Comparison of ENCODE assay signal across 8 mouse cellular contexts in the genomic region with DNA sequence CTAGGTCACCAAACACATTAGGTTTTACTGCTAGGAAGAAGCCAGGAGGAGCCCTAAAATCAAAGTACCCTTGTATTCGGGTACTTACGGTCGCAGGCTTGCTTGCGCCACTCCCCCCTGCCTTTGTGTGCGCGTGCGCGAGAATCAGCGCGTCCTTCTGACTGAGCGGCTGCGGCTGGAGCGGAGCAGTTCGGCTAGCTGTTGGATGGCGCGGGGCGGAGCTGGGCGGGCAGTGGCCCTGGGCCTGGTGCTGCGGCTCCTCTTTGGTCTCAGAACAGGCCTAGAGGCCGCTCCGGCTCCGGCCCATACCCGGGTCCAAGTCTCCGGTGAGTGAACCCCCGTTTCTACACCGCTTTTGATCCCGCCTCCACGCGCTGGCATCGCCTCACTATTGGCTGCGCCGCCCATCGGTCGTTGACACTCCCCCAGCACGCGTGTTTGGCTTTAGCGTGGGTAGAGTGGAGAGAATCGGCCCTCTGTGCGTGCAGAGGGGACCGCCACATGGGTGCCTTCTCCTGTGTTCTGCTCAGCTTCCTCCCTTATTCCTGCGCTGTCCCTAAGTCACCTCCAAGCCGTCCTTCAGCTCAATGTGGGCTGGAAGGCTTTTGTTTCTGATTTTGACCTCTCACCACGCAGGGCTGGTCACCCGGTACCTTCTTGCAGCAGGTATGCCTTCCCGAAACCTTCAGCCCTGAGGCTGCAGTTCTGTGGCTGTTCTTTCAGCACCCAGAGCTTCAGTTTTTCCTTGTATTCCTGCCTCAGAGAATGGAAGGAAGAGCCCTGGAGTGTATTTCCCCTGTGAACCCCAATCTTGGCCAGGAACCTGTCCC. TPM values are rescaled to one million over a fixed set of nuclear protein-coding genes. Genes with fewer than 3 reads are reported as not detected.
DNase-seq lines count a peak whose midpoint lies in the region; ATAC-seq and TF ChIP-seq lines count a peak whose summit lies in the region.

A gene (plus strand): TSS at position 126 of the 830 bp plus-strand sequence.

- peaks cover 24% of the 10 kb centered on the region for H3K4me1 ChIP-seq in forebrain, embryonic 10.5 days
- H3K4me1 ChIP-seq in heart, embryonic 15.5 days (replicated peaks): peaks cover 11% of the 10 kb centered on the region
- peaks cover 4 to 8% of the 10 kb centered on the region in 2 experiments for H3K4me1 ChIP-seq in liver, embryonic 14.5 days (replicated peaks; ENCODE audit: control insufficient read depth in 2 of 2, insufficient read depth in 2 of 2, low read length in 1 of 2)
- H3K4me1 ChIP-seq in neural tube, embryonic 11.5 days (ENCODE audit: control insufficient read depth, insufficient read depth, low read length): peaks cover 6% of the 10 kb centered on the region
- H3K4me1 ChIP-seq in stomach, postnatal 0 days (replicated peaks; ENCODE audit: control insufficient read depth, insufficient read depth): no peaks in the 10 kb centered on the region

- H3K27ac ChIP-seq in forebrain, embryonic 10.5 days: peak within 1 kb of the TSS; percentile 89
- peak within 1 kb of the TSS; percentile 55; the same call in 1 of the 2 replicates for H3K27ac ChIP-seq in heart, embryonic 15.5 days
- no peak within 1 kb of the TSS for H3K27ac ChIP-seq in liver, embryonic 14.5 days
- peak within 1 kb of the TSS; percentile 27; the same call in 1 of the 2 replicates for H3K27ac ChIP-seq in neural tube, embryonic 11.5 days (ENCODE audit: low read depth, low read length)
- H3K27ac ChIP-seq in stomach, postnatal 0 days (replicated peaks): no peak within 1 kb of the TSS

- TF ChIP-seq EP300 in liver, embryonic 14.5 days (IDR thresholded peaks at IDR 0.05; ENCODE audit: low read depth): no peak
- no peak for TF ChIP-seq EP300 in stomach, postnatal 0 days (optimal IDR thresholded peaks at IDR 0.05)

- H3K9me3 ChIP-seq in forebrain, embryonic 10.5 days: no peaks in the 10 kb centered on the region
- no peaks in the 10 kb centered on the region for H3K9me3 ChIP-seq in heart, embryonic 15.5 days (replicated peaks)
- no peaks in the 10 kb centered on the region for H3K9me3 ChIP-seq in liver, embryonic 14.5 days (ENCODE audit: control insufficient read depth, low read length)
- H3K9me3 ChIP-seq in neural tube, embryonic 11.5 days (ENCODE audit: control insufficient read depth, low read length): no peaks in the 10 kb centered on the region
- no peaks in the 10 kb centered on the region for H3K9me3 ChIP-seq in stomach, postnatal 0 days (ENCODE audit: control insufficient read depth, low read length)

- peaks cover 45% of the 10 kb centered on the region for H3K36me3 ChIP-seq in forebrain, embryonic 10.5 days (replicated peaks)
- H3K36me3 ChIP-seq in heart, embryonic 15.5 days: peaks cover 11% of the 10 kb centered on the region; the same call in 1 of the 2 replicates
- peaks cover 1% of the 10 kb centered on the region for H3K36me3 ChIP-seq in liver, embryonic 14.5 days (replicated peaks; ENCODE audit: control insufficient read depth, insufficient read depth, low read depth)
- peaks cover 3% of the 10 kb centered on the region; the same call in 1 of the 2 replicates for H3K36me3 ChIP-seq in neural tube, embryonic 11.5 days (ENCODE audit: control insufficient read depth, insufficient read depth, low read length)
- peaks cover 2% of the 10 kb centered on the region; the same call in 1 of the 2 replicates for H3K36me3 ChIP-seq in stomach, postnatal 0 days (ENCODE audit: control insufficient read depth, insufficient read depth, low read length)

- no peak for TF ChIP-seq CTCF in liver, embryonic 14.5 days (IDR thresholded peaks at IDR 0.05; ENCODE audit: low read depth)
- TF ChIP-seq CTCF in stomach, postnatal 0 days (IDR thresholded peaks at IDR 0.05; ENCODE audit: low read depth): peak; percentile 45; the same call in 1 of the 2 replicates

- peak within 1 kb of the TSS; percentile 77 for H3K4me2 ChIP-seq in heart, embryonic 15.5 days
- peak within 1 kb of the TSS; percentile 93 for H3K4me2 ChIP-seq in liver, embryonic 14.5 days (ENCODE audit: low read depth)
- H3K4me2 ChIP-seq in neural tube, embryonic 11.5 days (ENCODE audit: low read depth): peak within 1 kb of the TSS; percentile 86
- H3K4me2 ChIP-seq in stomach, postnatal 0 days (replicated peaks; ENCODE audit: low read depth): peak within 1 kb of the TSS; percentile 96

- peak within 1 kb of the TSS; percentile 76 for H3K4me3 ChIP-seq in forebrain, embryonic 10.5 days
- H3K4me3 ChIP-seq in heart, embryonic 15.5 days: peak within 1 kb of the TSS; percentile 85
- peak within 1 kb of the TSS; percentile 75 to 94 for H3K4me3 ChIP-seq in liver, embryonic 14.5 days (ENCODE audit: insufficient read depth in 1 of 2, low read depth in 2 of 2, low read length in 2 of 2)
- H3K4me3 ChIP-seq in neural tube, embryonic 11.5 days (ENCODE audit: low read depth, low read length): peak within 1 kb of the TSS; percentile 89
- peak within 1 kb of the TSS; percentile 82 for H3K4me3 ChIP-seq in stomach, postnatal 0 days (ENCODE audit: low read depth, low read length)

- no peaks in the 10 kb centered on the region for H3K27me3 ChIP-seq in forebrain, embryonic 10.5 days (ENCODE audit: poor library complexity, severe bottlenecking)
- H3K27me3 ChIP-seq in heart, embryonic 15.5 days: no peaks in the 10 kb centered on the region
- H3K27me3 ChIP-seq in liver, embryonic 14.5 days (ENCODE audit: control insufficient read depth, insufficient read depth, low read length): no peaks in the 10 kb centered on the region
- H3K27me3 ChIP-seq in neural tube, embryonic 11.5 days (ENCODE audit: control insufficient read depth, insufficient read depth, low read length): no peaks in the 10 kb centered on the region
- H3K27me3 ChIP-seq in stomach, postnatal 0 days (ENCODE audit: control insufficient read depth, insufficient read depth, low read length): no peaks in the 10 kb centered on the region

- WGBS in forebrain, embryonic 10.5 days: under 1% methylated on average over 45 of the region's 45 CpGs
- under 1% methylated on average over 45 of the region's 45 CpGs for WGBS in heart, embryonic 15.5 days
- WGBS in liver, embryonic 14.5 days (ENCODE audit: insufficient replicate concordance): under 1% methylated on average over 45 of the region's 45 CpGs
- under 1% methylated on average over 45 of the region's 45 CpGs for WGBS in neural tube, embryonic 11.5 days
- 0% methylated on average over 44 of the region's 45 CpGs for WGBS in stomach, postnatal 0 days

- ATAC-seq in CD4-positive, CD25-positive, alpha-beta regulatory T cell, adult 4 months: peak; percentile 96
- ATAC-seq in heart, embryonic 15.5 days (replicated peaks; ENCODE audit: insufficient number of reproducible peaks, insufficient read depth, low FRiP score, low read depth): peak; percentile 88
- ATAC-seq in liver, embryonic 14.5 days (ENCODE audit: insufficient read depth): peak; percentile 88
- peak; percentile 90 for ATAC-seq in neural tube, embryonic 11.5 days (ENCODE audit: insufficient read depth, low FRiP score, low TSS enrichment)
- peak; percentile 92 for ATAC-seq in stomach, postnatal 0 days (ENCODE audit: low FRiP score, low TSS enrichment)

- peak within 1 kb of the TSS; percentile 73 for H3K9ac ChIP-seq in heart, embryonic 15.5 days
- H3K9ac ChIP-seq in liver, embryonic 14.5 days (replicated peaks): peak within 1 kb of the TSS; percentile 63
- H3K9ac ChIP-seq in neural tube, embryonic 11.5 days (ENCODE audit: low read length): peak within 1 kb of the TSS; percentile 72
- peak within 1 kb of the TSS; percentile 67 for H3K9ac ChIP-seq in stomach, postnatal 0 days (ENCODE audit: low read length)

- peak; percentile 78 for DNase-seq in c-Kit-negative CD71-positive TER-119-positive erythroid progenitor cells, embryonic 14.5 days (ENCODE audit: low read depth, low spot score)
- peak; percentile 88 for DNase-seq in forebrain, embryonic 10.5 days (ENCODE audit: extremely low spot score, low spot score)
- peak; percentile 93 to 96 for DNase-seq in kidney, postnatal 25 days
- peak; percentile 78 to 80 (median 79) for DNase-seq in liver, embryonic 14.5 days (ENCODE audit: low read depth in 3 of 3, low spot score in 3 of 3)
- peak; percentile 91 for DNase-seq in neural tube, embryonic 11.5 days (ENCODE audit: low spot score)
- peak; percentile 92 for DNase-seq in stomach, postnatal 0 days (ENCODE audit: low spot score)

RNA-seq across cellular contexts. Expression of the gene that starts here (rescaled TPM):
- 10 to 100 TPM; 11.0 to 11.9 TPM for polyA plus RNA-seq in CD4-positive, CD25-positive, alpha-beta regulatory T cell, adult 4 months (2017; shearing (Covaris generic))
- polyA plus RNA-seq in forebrain, embryonic 10.5 days (2016; fragmentation: Nextera tagmentation; extraction: Ambion mirVana): 86.6 and 89.0 TPM in 2 replicates
- 31.4 and 39.9 TPM in 2 replicates for polyA plus RNA-seq in heart, embryonic 15.5 days (2015; fragmentation: Nextera tagmentation; extraction: Ambion mirVana)
- polyA plus RNA-seq in liver, embryonic 14.5 days (2012; rRNA removed): 5.2 and 6.7 TPM in 2 replicates
- 16.1 and 16.9 TPM in 2 replicates for polyA plus RNA-seq in liver, embryonic 14.5 days (2014; fragmentation: Nextera tagmentation; extraction: Ambion mirVana)
- 72.6 and 79.1 TPM in 2 replicates for polyA plus RNA-seq in neural tube, embryonic 11.5 days (2014; fragmentation: Nextera tagmentation; extraction: Ambion mirVana)
- 32.7 and 38.2 TPM in 2 replicates for polyA plus RNA-seq in stomach, postnatal 0 days (2015; fragmentation: Nextera tagmentation; extraction: Ambion mirVana)

Comparison
In these comparisons a context has a peak if more than half of its experiments do, and no peak if none do; other contexts are left out.
1. H3K27ac ChIP-seq: peak in forebrain, embryonic 10.5 days (single experiment), heart, embryonic 15.5 days (single experiment) and neural tube, embryonic 11.5 days (single experiment); none in liver, embryonic 14.5 days (single experiment) and stomach, postnatal 0 days (single experiment).
2. Peak in every context shown above with its lines, with median percentiles within 50 percentile points of each other: ATAC-seq, DNase-seq, H3K4me3 ChIP-seq, H3K4me2 ChIP-seq and H3K9ac ChIP-seq.